Mouse (Mus musculus): Measurements from ENCODE around the gene Gh. TPM values are rescaled to one million over a fixed set of nuclear protein-coding genes. Genes with fewer than 3 reads are reported as not detected.

Gh gene
- polyA plus RNA-seq, 1 experiment: not detected

- H3K36me3 ChIP-seq (ENCODE audit: control insufficient read depth, insufficient read depth, low read length): no peaks in the 10 kb centered on the region; the same call in 1 of the 2 replicates
- peak within 1 kb of the TSS; percentile 92 for H3K4me3 ChIP-seq (ENCODE audit: control insufficient read depth, low read depth, low read length)
- TF ChIP-seq POLR2A (IDR thresholded peaks at IDR 0.05; ENCODE audit: control insufficient read depth, low read depth, low read length) (peak; percentile 91; the same call in 1 of the 2 replicates), CTCF (IDR thresholded peaks at IDR 0.05; ENCODE audit: control insufficient read depth, insufficient read depth, insufficient replicate concordance, low read depth, low read length) (peak; percentile 63; the same call in 1 of the 2 replicates)
- H3K4me1 ChIP-seq (ENCODE audit: control insufficient read depth, insufficient read depth, low read length): peaks cover 24% of the 10 kb centered on the region
- H3K27ac ChIP-seq (ENCODE audit: control insufficient read depth, insufficient read depth, low read depth, low read length): peak within 1 kb of the TSS; percentile 94
- no peaks in the 10 kb centered on the region for H3K27me3 ChIP-seq (ENCODE audit: control insufficient read depth, insufficient read depth, low read length)
Measured at GRCm38 (mm10) chr11:106276454-106276853, 25.2 kb downstream of the Gh start, which contains the start of gene Tcam1. Gene Tcam1, plus strand, starts transcription at chr11:106276672.

GRCm38 (mm10) chr11:106274971-106275411 lies 26.7 kb downstream of the Gh start:
- Histone ChIP-seq H3K4me1 (ENCODE audit: control insufficient read depth, insufficient read depth, low read length) (peaks cover 31% of the 10 kb centered on the region), H3K36me3 (ENCODE audit: control insufficient read depth, insufficient read depth, low read length) (no peaks in the 10 kb centered on the region; the same call in 1 of the 2 replicates), H3K4me3 (ENCODE audit: control insufficient read depth, low read depth, low read length) (peak overlapping the region; percentile 92), H3K27me3 (ENCODE audit: control insufficient read depth, insufficient read depth, low read length) (no peaks in the 10 kb centered on the region), H3K27ac (ENCODE audit: control insufficient read depth, insufficient read depth, low read depth, low read length) (peak overlapping the region; percentile 49)
- TF ChIP-seq POLR2A (IDR thresholded peaks at IDR 0.05; ENCODE audit: control insufficient read depth, low read depth, low read length) (peak; percentile 42; the same call in 1 of the 2 replicates), CTCF (IDR thresholded peaks at IDR 0.05; ENCODE audit: control insufficient read depth, insufficient read depth, insufficient replicate concordance, low read depth, low read length) (no peak)

GRCm38 (mm10) chr11:106274374-106274773 lies 27.3 kb downstream of the Gh start:
- peak overlapping the region; percentile 92 for H3K4me3 ChIP-seq (ENCODE audit: control insufficient read depth, low read depth, low read length)
- H3K27ac ChIP-seq (ENCODE audit: control insufficient read depth, insufficient read depth, low read depth, low read length): peak overlapping the region; percentile 49
- H3K4me1 ChIP-seq (ENCODE audit: control insufficient read depth, insufficient read depth, low read length): peaks cover 31% of the 10 kb centered on the region
- H3K27me3 ChIP-seq (ENCODE audit: control insufficient read depth, insufficient read depth, low read length): no peaks in the 10 kb centered on the region
- no peak for TF ChIP-seq CTCF (IDR thresholded peaks at IDR 0.05; ENCODE audit: control insufficient read depth, insufficient read depth, insufficient replicate concordance, low read depth, low read length)
- no peak for TF ChIP-seq POLR2A (IDR thresholded peaks at IDR 0.05; ENCODE audit: control insufficient read depth, low read depth, low read length)
- no peaks in the 10 kb centered on the region; the same call in 1 of the 2 replicates for H3K36me3 ChIP-seq (ENCODE audit: control insufficient read depth, insufficient read depth, low read length)

- Histone ChIP-seq H3K4me1 (ENCODE audit: control insufficient read depth, insufficient read depth, low read length) (peaks cover 34% of the 10 kb centered on the region), H3K36me3 (ENCODE audit: control insufficient read depth, insufficient read depth, low read length) (no peaks in the 10 kb centered on the region; the same call in 1 of the 2 replicates), H3K27me3 (ENCODE audit: control insufficient read depth, insufficient read depth, low read length) (no peaks in the 10 kb centered on the region), H3K27ac (ENCODE audit: control insufficient read depth, insufficient read depth, low read depth, low read length) (peak overlapping the region; percentile 94), H3K4me3 (ENCODE audit: control insufficient read depth, low read depth, low read length) (peak overlapping the region; percentile 92)
- TF ChIP-seq CTCF (IDR thresholded peaks at IDR 0.05; ENCODE audit: control insufficient read depth, insufficient read depth, insufficient replicate concordance, low read depth, low read length): no peak
- TF ChIP-seq POLR2A (IDR thresholded peaks at IDR 0.05; ENCODE audit: control insufficient read depth, low read depth, low read length): no peak
Measured at GRCm38 (mm10) chr11:106273811-106274210, 27.9 kb downstream of the Gh start.

- TF ChIP-seq POLR2A (IDR thresholded peaks at IDR 0.05; ENCODE audit: control insufficient read depth, low read depth, low read length) (no peak), CTCF (IDR thresholded peaks at IDR 0.05; ENCODE audit: control insufficient read depth, insufficient read depth, insufficient replicate concordance, low read depth, low read length) (no peak)
- Histone ChIP-seq H3K27ac (ENCODE audit: control insufficient read depth, insufficient read depth, low read depth, low read length) (peak overlapping the region; percentile 94), H3K27me3 (ENCODE audit: control insufficient read depth, insufficient read depth, low read length) (no peaks in the 10 kb centered on the region), H3K4me3 (ENCODE audit: control insufficient read depth, low read depth, low read length) (peak overlapping the region; percentile 92), H3K36me3 (ENCODE audit: control insufficient read depth, insufficient read depth, low read length) (no peaks in the 10 kb centered on the region; the same call in 1 of the 2 replicates), H3K4me1 (ENCODE audit: control insufficient read depth, insufficient read depth, low read length) (peaks cover 34% of the 10 kb centered on the region)
Measured at GRCm38 (mm10) chr11:106273311-106273684, 28.4 kb downstream of the Gh start.

GRCm38 (mm10) chr11:106272644-106273310 lies 28.9 kb downstream of the Gh start, which contains the start of gene Smarcd2:
Gene Smarcd2, minus strand, starts transcription at chr11:106272972.
- H3K27ac ChIP-seq (ENCODE audit: control insufficient read depth, insufficient read depth, low read depth, low read length): peak within 1 kb of the TSS; percentile 97
- H3K4me3 ChIP-seq (ENCODE audit: control insufficient read depth, low read depth, low read length): peak within 1 kb of the TSS; percentile 92
- no peaks in the 10 kb centered on the region for H3K27me3 ChIP-seq (ENCODE audit: control insufficient read depth, insufficient read depth, low read length)
- peak; percentile 88; the same call in 1 of the 2 replicates for TF ChIP-seq POLR2A (IDR thresholded peaks at IDR 0.05; ENCODE audit: control insufficient read depth, low read depth, low read length)
- no peak for TF ChIP-seq CTCF (IDR thresholded peaks at IDR 0.05; ENCODE audit: control insufficient read depth, insufficient read depth, insufficient replicate concordance, low read depth, low read length)
- no peaks in the 10 kb centered on the region for H3K36me3 ChIP-seq (ENCODE audit: control insufficient read depth, insufficient read depth, low read length)
- peaks cover 34% of the 10 kb centered on the region for H3K4me1 ChIP-seq (ENCODE audit: control insufficient read depth, insufficient read depth, low read length)

- H3K36me3 ChIP-seq (ENCODE audit: control insufficient read depth, insufficient read depth, low read length): no peaks in the 10 kb centered on the region
- H3K4me1 ChIP-seq (ENCODE audit: control insufficient read depth, insufficient read depth, low read length): peaks cover 34% of the 10 kb centered on the region
- no peaks in the 10 kb centered on the region for H3K27me3 ChIP-seq (ENCODE audit: control insufficient read depth, insufficient read depth, low read length)
- peak overlapping the region; percentile 97 for H3K27ac ChIP-seq (ENCODE audit: control insufficient read depth, insufficient read depth, low read depth, low read length)
- peak overlapping the region; percentile 92 for H3K4me3 ChIP-seq (ENCODE audit: control insufficient read depth, low read depth, low read length)
- TF ChIP-seq POLR2A (IDR thresholded peaks at IDR 0.05; ENCODE audit: control insufficient read depth, low read depth, low read length) (no peak; the same call in none of the 2 replicates), CTCF (IDR thresholded peaks at IDR 0.05; ENCODE audit: control insufficient read depth, insufficient read depth, insufficient replicate concordance, low read depth, low read length) (no peak)
Measured at GRCm38 (mm10) chr11:106271794-106272643, 29.6 kb downstream of the Gh start.
